Mouse (Mus musculus): ENCODE data around the gene Slc30a7.
A peak's percentile ranks its signal among the peaks of the same experiment; 100 is the strongest.

Slc30a7 gene

DNA sequence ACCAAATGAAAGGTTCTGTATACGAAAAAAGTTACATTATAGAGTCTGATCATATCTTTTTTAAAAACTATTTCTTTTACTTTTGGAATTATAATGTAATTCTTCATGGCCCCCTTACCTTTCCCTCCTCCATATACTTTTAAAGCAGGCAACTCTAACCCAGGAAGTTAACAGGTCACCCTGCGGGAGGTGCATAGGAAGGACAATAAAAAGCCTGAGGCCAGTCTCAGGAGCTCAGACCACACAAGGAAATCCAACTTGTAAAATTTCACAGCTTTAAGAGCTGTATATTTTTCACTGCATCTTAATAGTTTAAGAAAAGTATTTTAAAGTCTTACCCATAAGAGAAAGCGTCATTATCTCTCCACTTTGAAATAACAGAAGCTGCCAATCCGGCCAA lies 14.6 kb downstream of the Slc30a7 start:
- DNase-seq (ENCODE audit: extremely low read depth, insufficient read length, low spot score), result no peak

DNA sequence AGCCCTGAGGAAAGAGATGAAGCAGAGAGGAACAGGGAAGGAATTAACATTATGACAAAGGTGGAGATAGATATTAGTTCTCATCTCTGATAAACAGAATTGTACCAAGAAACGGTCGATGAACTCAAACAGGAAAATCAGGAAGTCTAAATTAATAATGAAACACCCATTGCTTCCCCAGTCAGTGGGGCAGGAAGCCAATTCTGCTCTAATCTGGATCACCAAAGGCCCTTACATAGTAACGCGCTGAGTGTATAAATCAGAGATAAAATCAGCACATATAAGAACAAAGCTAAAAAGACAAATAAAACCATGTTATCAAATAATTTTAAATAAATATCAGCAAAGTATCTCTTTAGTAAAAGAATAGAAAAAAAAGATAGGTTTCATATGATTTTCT lies 15.1 kb downstream of the Slc30a7 start:
- DNase-seq (ENCODE audit: extremely low read depth, insufficient read length, low spot score), result no peak

DNA sequence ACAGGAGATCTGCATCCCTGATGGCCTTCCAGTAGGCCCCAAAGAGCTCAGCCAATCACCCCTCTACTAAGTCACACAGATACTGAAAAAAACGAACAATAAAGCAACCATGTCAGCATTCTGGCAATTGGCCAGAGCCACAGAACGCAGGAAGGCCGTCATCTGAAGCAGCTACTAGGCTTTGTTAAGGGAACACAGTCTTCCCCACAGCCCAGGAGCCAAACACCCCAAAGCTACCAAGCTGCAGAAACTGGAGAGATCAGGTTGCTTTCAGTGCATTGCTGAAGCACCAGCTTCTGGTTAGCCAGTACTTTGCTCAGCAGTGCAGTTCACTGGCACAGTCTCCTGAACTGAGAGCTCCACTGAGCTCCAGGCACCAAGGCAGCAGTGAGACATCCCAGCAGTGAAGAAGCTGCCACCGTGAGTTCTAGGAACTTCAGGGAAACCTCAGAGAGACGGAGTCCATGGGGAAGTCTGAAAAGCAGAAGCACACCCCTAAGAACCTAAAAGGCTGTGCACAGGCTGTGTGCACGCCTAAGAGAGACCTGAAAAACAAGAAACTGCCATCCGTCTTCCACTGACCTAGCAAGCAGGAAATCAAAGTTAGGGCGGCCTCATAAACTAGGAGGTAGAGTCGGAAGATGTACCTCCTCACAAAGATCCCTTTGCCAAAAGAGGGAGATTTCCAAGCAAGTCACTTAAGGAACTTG lies 21.9 kb downstream of the Slc30a7 start:
- no peak for DNase-seq (ENCODE audit: extremely low read depth, insufficient read length, low spot score)

GRCm38 (mm10) chr3:115984653-115985052 lies 22.6 kb downstream of the Slc30a7 start:
- no peak for DNase-seq (ENCODE audit: extremely low read depth, insufficient read length, low spot score)

GRCm38 (mm10) chr3:115983217-115983616 lies 24.0 kb downstream of the Slc30a7 start:
- no peak for DNase-seq (ENCODE audit: extremely low read depth, insufficient read length, low spot score)

GRCm38 (mm10) chr3:115979000-115979399 lies 28.2 kb downstream of the Slc30a7 start:
- no peak for DNase-seq (ENCODE audit: extremely low read depth, insufficient read length, low spot score)

GRCm38 (mm10) chr3:115974995-115975394 lies 32.2 kb downstream of the Slc30a7 start:
- DNase-seq (ENCODE audit: extremely low read depth, insufficient read length, low spot score), result no peak

DNA sequence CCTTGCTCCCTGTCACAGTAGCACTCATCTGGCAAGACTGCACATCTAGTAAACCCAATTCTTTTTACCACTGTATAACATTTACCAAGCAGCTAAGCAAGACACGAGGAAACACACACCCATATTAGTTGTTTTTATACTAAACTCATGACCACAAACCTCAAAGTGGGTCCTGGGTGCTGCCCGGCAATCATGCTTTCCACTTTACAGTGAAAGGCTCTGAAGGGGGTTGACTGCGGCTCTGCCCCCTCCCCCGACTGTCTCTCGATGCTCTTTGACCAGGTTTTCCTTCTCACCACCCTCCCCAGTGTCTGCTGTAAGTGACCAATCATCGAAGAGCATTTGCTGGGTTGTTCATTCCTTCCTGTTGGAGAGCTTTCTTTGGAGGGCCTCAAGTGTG lies 33.0 kb downstream of the Slc30a7 start:
- no peak for DNase-seq (ENCODE audit: extremely low read depth, insufficient read length, low spot score)

- no peak for DNase-seq (ENCODE audit: extremely low read depth, insufficient read length, low spot score)
Measured at GRCm38 (mm10) chr3:115971891-115972646, 35.1 kb downstream of the Slc30a7 start.

- no peak for DNase-seq (ENCODE audit: extremely low read depth, insufficient read length, low spot score)
Measured at GRCm38 (mm10) chr3:115971045-115971785, 36.0 kb downstream of the Slc30a7 start.

GRCm38 (mm10) chr3:115968745-115969530 lies 38.3 kb downstream of the Slc30a7 start:
- DNase-seq (ENCODE audit: extremely low read depth, insufficient read length, low spot score), result peak; percentile 72

- no peak for DNase-seq (ENCODE audit: extremely low read depth, insufficient read length, low spot score)
Measured at GRCm38 (mm10) chr3:115964071-115964470, 43.1 kb downstream of the Slc30a7 start.

- DNase-seq (ENCODE audit: extremely low read depth, insufficient read length, low spot score), result no peak
Measured at GRCm38 (mm10) chr3:115963597-115963996, 43.6 kb downstream of the Slc30a7 start.

DNA sequence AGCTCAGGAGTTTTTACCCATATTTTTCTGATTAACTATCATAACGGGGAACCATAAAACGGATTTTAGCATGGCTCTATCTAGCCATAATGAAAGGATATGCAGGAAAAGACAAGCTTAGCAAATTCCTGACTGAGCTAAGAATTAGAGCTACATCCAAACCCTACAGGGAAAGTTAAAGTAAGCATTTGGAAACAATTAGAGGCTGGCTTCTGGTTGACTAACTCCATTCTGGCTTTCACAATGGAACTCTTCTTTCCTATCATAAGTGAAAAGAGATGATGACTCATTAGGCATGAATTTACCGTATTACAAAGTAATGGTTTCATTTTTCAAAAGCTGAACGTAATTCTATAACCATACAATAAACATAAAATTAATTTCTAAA lies 45.2 kb downstream of the Slc30a7 start:
- DNase-seq (ENCODE audit: extremely low read depth, insufficient read length, low spot score), result peak; percentile 53

- no peak for DNase-seq (ENCODE audit: extremely low read depth, insufficient read length, low spot score)
Measured at GRCm38 (mm10) chr3:115961311-115962027, 45.7 kb downstream of the Slc30a7 start.

- DNase-seq (ENCODE audit: extremely low read depth, insufficient read length, low spot score), result no peak
Measured at GRCm38 (mm10) chr3:115957223-115957622, 50.0 kb downstream of the Slc30a7 start.

DNA sequence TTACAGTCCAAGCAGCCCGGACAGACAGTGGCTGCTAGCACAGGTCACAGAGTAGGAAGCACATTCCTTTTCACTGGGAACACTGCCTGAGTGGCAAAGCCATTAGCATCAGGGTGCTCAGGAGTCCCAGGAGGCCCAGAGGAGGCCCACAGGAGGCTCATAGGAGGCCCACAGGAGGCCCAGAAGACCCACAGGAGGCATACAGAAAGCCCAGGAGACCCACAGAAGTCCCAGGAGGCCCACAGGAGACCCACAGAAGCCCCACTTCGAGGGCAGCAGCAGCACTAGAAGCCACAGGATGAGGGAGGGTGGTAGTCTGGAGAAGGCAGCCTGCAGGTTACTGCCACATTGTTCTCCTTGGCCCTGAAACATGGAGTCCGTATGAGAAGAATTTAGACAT lies 54.1 kb downstream of the Slc30a7 start:
- no peak for DNase-seq (ENCODE audit: extremely low read depth, insufficient read length, low spot score)

DNA sequence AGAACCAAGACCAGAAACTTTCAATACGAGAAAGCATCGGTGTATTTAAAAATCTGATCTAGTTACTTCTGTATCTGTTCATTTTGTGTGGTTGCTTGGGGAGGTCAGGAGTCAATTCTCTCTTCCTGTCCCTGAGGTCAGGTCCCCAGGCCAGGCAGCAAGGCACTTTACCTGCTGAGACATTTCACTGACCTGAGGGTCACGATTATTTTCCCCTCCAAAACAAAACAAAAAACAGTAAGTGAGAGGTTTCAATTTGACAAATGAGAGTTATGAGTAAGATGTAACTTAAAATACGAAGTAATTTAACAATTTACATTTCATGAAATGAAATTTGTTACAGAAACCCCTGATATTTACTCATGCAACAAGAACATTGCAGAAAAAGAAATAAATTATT lies 54.9 kb downstream of the Slc30a7 start:
- no peak for DNase-seq (ENCODE audit: extremely low read depth, insufficient read length, low spot score)

- no peak for DNase-seq (ENCODE audit: extremely low read depth, insufficient read length, low spot score)
Measured at GRCm38 (mm10) chr3:115951221-115951620, 56.0 kb downstream of the Slc30a7 start.
